Mouse (Mus musculus): ENCODE measurements around the gene Shb.

- TF ChIP-seq CTCF (IDR thresholded peaks at IDR 0.05; ENCODE audit: low read depth) (no peak), EP300 (optimal IDR thresholded peaks at IDR 0.05) (no peak)
Measured at GRCm38 (mm10) chr4:45522956-45523355, 9.3 kb downstream of the Shb start.

Measured in stomach, postnatal 0 days (tissue).